ENCODE assay signal across 8 mouse cellular contexts in genomic region chr2:3474361-3474805, GRCm38 (mm10). TPM values are rescaled to one million over a fixed set of nuclear protein-coding genes. Genes with fewer than 3 reads are reported as not detected.
DNase-seq lines count a peak whose midpoint lies in the region; TF ChIP-seq lines count a peak whose summit lies in the region.

No protein-coding gene starts in this region.

- H3K36me3 ChIP-seq in hindbrain, embryonic 10.5 days = peaks cover 28% of the 10 kb centered on the region

- peak overlapping the region; percentile 88 for H3K4me3 ChIP-seq in cerebellum, adult 2 months (replicated peaks; ENCODE audit: insufficient read depth, low read depth, low read length)
- H3K4me3 ChIP-seq in hindbrain, embryonic 10.5 days = peak overlapping the region; percentile 86

- H3K27ac ChIP-seq in cerebellum, adult 2 months (ENCODE audit: insufficient read depth, low read length) = peak overlapping the region; percentile 49
- peak overlapping the region; percentile 97 for H3K27ac ChIP-seq in hindbrain, embryonic 10.5 days

- DNase-seq in Muller cell, postnatal 12 days (ENCODE audit: inconsistent ontology term) = peak; percentile 67
- DNase-seq in cerebellum, adult 2 months = peak; percentile 70
- peak; percentile 80 for DNase-seq in forelimb bud, embryonic 11.5 days (ENCODE audit: low read depth, low spot score)
- DNase-seq in hindbrain, embryonic 10.5 days (ENCODE audit: low spot score) = peak; percentile 77
- DNase-seq in layer of hippocampus, postnatal 10 days (ENCODE audit: low spot score in 2 of 2) = peak; percentile 49 to 69
- peak; percentile 50 for DNase-seq in lung, postnatal 10 days
- DNase-seq in retina, postnatal 7 days (ENCODE audit: low read depth, low spot score) = peak; percentile 53
- peak; percentile 21 to 48 for DNase-seq in urinary bladder, adult 18-20 months (ENCODE audit: low spot score in 2 of 2)

- 0 out of 2 replicates have a peak, but pooled peaks cover 3% of the 10 kb centered on the region for H3K9me3 ChIP-seq in hindbrain, embryonic 10.5 days

- TF ChIP-seq CTCF in cerebellum, adult 2 months (IDR thresholded peaks at IDR 0.05; ENCODE audit: borderline replicate concordance, insufficient read depth, low read depth, low read length) = no peak

- WGBS in cerebellum, adult 2 months = under 1% methylated on average over 45 of the region's 46 CpGs
- under 1% methylated on average over 46 of the region's 46 CpGs for WGBS in hindbrain, embryonic 10.5 days

- H3K27me3 ChIP-seq in cerebellum, adult 2 months (ENCODE audit: control insufficient read depth, insufficient read depth, low read length) = no peaks in the 10 kb centered on the region
- H3K27me3 ChIP-seq in hindbrain, embryonic 10.5 days (ENCODE audit: insufficient read depth, poor library complexity, severe bottlenecking) = no peaks in the 10 kb centered on the region

- TF ChIP-seq POLR2A in cerebellum, adult 2 months (IDR thresholded peaks at IDR 0.05; ENCODE audit: borderline replicate concordance, insufficient read depth, low read length) = no peak

- no peaks in the 10 kb centered on the region for H3K4me1 ChIP-seq in cerebellum, adult 2 months (ENCODE audit: control insufficient read depth, insufficient read depth, low read length)
- H3K4me1 ChIP-seq in hindbrain, embryonic 10.5 days (replicated peaks) = peaks cover 17% of the 10 kb centered on the region

RNA-seq across cellular contexts. Expression of gene Suv39h2, which starts 0.4 kb away (rescaled TPM):
- polyA plus RNA-seq in cerebellum, adult 2 months (2012; rRNA removed) = 2.5 and 2.6 TPM in 2 replicates
- polyA plus RNA-seq in hindbrain, embryonic 10.5 days (2016; fragmentation: Nextera tagmentation; extraction: Ambion mirVana) = 27.2 and 38.9 TPM in 2 replicates
- 1 to 10 TPM; 4.7 to 4.8 TPM for total RNA-seq in layer of hippocampus, postnatal 10 days (2021)

RNA-seq across cellular contexts. Expression of gene Gm45902, which starts 38.2 kb away (rescaled TPM):
- polyA plus RNA-seq in cerebellum, adult 2 months (2012; rRNA removed) = 3.9 and 4.1 TPM in 2 replicates
- polyA plus RNA-seq in hindbrain, embryonic 10.5 days (2016; fragmentation: Nextera tagmentation; extraction: Ambion mirVana) = 8.8 and 10.5 TPM in 2 replicates
- 1 to 10 TPM; 6.7 to 7.0 TPM for total RNA-seq in layer of hippocampus, postnatal 10 days (2021)

RNA-seq across cellular contexts. Expression of gene Hspa14, which starts 38.2 kb away (rescaled TPM):
- 70.9 and 79.1 TPM in 2 replicates for polyA plus RNA-seq in cerebellum, adult 2 months (2012; rRNA removed)
- polyA plus RNA-seq in hindbrain, embryonic 10.5 days (2016; fragmentation: Nextera tagmentation; extraction: Ambion mirVana) = 110 and 136 TPM in 2 replicates
- total RNA-seq in layer of hippocampus, postnatal 10 days (2021) = 10 to 100 TPM; 47.0 to 48.8 TPM

RNA-seq across cellular contexts. Expression of gene Cdnf, which starts 38.4 kb away (rescaled TPM):
- polyA plus RNA-seq in cerebellum, adult 2 months (2012; rRNA removed) = 1.4 and 1.8 TPM in 2 replicates
- polyA plus RNA-seq in hindbrain, embryonic 10.5 days (2016; fragmentation: Nextera tagmentation; extraction: Ambion mirVana) = 0.14 and 0.27 TPM in 2 replicates
- total RNA-seq in layer of hippocampus, postnatal 10 days (2021) = 1 to 10 TPM in 1 of 2 experiments, under 1 TPM in 1; 0.98 to 1.4 TPM

RNA-seq across cellular contexts. Expression of gene Dclre1c, which starts 50.5 kb away (rescaled TPM):
- 9.2 and 9.5 TPM in 2 replicates for polyA plus RNA-seq in cerebellum, adult 2 months (2012; rRNA removed)
- 7.4 and 8.4 TPM in 2 replicates for polyA plus RNA-seq in hindbrain, embryonic 10.5 days (2016; fragmentation: Nextera tagmentation; extraction: Ambion mirVana)
- total RNA-seq in layer of hippocampus, postnatal 10 days (2021) = 10 to 100 TPM; 10.6 to 13.5 TPM

Comparison
In these comparisons a context has a peak if more than half of its experiments do, and no peak if none do; other contexts are left out.
1. Peak in every context shown above with its lines: DNase-seq, H3K4me3 ChIP-seq and H3K27ac ChIP-seq.